Mouse (Mus musculus) testis, adult 2 months (tissue): Measurements from ENCODE around the gene Zbtb21.

ENCODE experiments used
- CTCF ChIP-seq: fragments of 200-500 bp; IDR thresholded peaks from 2 replicates; pipeline ENCODE4 v1.5.1; 2012; ENCODE audit warnings: low read depth, mild to moderate bottlenecking, inconsistent platforms, low read length, moderate library complexity; ENCODE audit not compliant: control insufficient read depth, insufficient read depth, insufficient replicate concordance
- POLR2A ChIP-seq: fragments of 200-500 bp; IDR thresholded peaks from 2 replicates; pipeline ENCODE4 v1.6.1; 2012; ENCODE audit warnings: low read depth, mild to moderate bottlenecking, inconsistent platforms, low read length, moderate library complexity; ENCODE audit not compliant: control insufficient read depth

DNA sequence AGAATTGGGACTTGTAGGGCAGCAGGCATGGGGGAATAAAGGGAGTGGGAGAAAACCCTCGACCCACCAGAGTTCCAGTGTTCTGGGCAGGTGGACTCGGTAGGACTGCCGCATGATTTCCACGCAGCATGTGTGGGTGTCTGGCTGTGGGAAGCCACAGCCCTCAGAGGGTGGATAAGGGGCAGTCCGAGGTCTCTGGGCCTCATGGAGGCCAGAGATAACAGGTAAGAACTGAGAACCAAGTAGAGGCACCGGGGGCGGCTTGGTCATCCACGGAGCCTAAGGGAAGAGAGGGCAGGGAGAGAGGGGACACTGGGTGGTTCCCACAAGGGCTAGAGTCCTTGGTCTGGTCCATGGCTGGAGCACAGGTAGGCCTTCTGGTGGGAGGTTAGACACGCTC, 36.0 kb downstream of the Zbtb21 start:
- no peak for TF ChIP-seq POLR2A
- no peak for TF ChIP-seq CTCF
